Mouse (Mus musculus) neural tube, embryonic 14.5 days (tissue): ENCODE measurements around the gene Edaradd. TPM values are rescaled to one million over a fixed set of nuclear protein-coding genes. Genes with fewer than 3 reads are reported as not detected.

Source experiments
- ATAC-seq: fragments of 200-750 bp; cut with Nextera tagmentation; 2 replicates; pipeline ENCODE4 v1.8.0; 2017; ENCODE audit warnings: low read depth, mild to moderate bottlenecking, moderate TSS enrichment, moderate library complexity
- H3K27ac ChIP-seq: fragments of 300-500 bp; sonication (generic); 2 replicates; pipeline ENCODE4 v1.5.1; 2014; ENCODE audit warnings: low read depth, mild to moderate bottlenecking, control low read depth, low read length, moderate library complexity, mixed read lengths
- H3K27me3 ChIP-seq: fragments of 300-500 bp; sonication (generic); 2 replicates; pipeline ENCODE4 v1.6.1; 2014; ENCODE audit warnings: low read length; ENCODE audit not compliant: control insufficient read depth, insufficient read depth
- H3K36me3 ChIP-seq: fragments of 300-500 bp; sonication (generic); 2 replicates; pipeline ENCODE4 v1.6.1; 2014; ENCODE audit warnings: low read length, mixed read lengths; ENCODE audit not compliant: control insufficient read depth, insufficient read depth
- H3K4me1 ChIP-seq: fragments of 300-500 bp; sonication (generic); 2 replicates; pipeline ENCODE4 v1.6.1; 2014; ENCODE audit warnings: low read length; ENCODE audit not compliant: control insufficient read depth, insufficient read depth
- H3K4me2 ChIP-seq: fragments of 300-500 bp; sonication (generic); 2 replicates; pipeline ENCODE4 v1.6.1; 2014; ENCODE audit warnings: mild to moderate bottlenecking, low read depth, low read length, control low read depth
- H3K4me3 ChIP-seq: fragments of 300-500 bp; sonication (generic); 2 replicates; pipeline ENCODE4 v1.5.1; 2014; ENCODE audit warnings: low read depth, low read length, control low read depth, mixed read lengths
- H3K9ac ChIP-seq: fragments of 300-500 bp; sonication (generic); replicated peaks from 2 replicates; pipeline ENCODE4 v1.6.1; 2014; ENCODE audit warnings: low read depth, mild to moderate bottlenecking, control low read depth, low read length, mixed read lengths
- H3K9me3 ChIP-seq: fragments of 300-500 bp; sonication (generic); 2 replicates; pipeline ENCODE4 v1.6.1; 2016; ENCODE audit warnings: low read length; ENCODE audit not compliant: control insufficient read depth
- WGBS: fragments of 180-500 bp; shearing (Covaris S2); extraction: QIAGEN DNeasy Blood & Tissue Kit; methylation state at CpG from one replicate; pipeline ENCODE4 v1.1.7; 2014; 5-methylcytosine and 5-hydroxymethylcytosine counted together
- polyA plus RNA-seq: library from polyadenylated mRNA; unstranded; fragments of >200 nt; fragmentation: Nextera tagmentation; extraction: Ambion mirVana; gene quantifications from 2 replicates; pipeline ENCODE4 v1.2.1, GENCODE M21; 2014

The Edaradd gene
- polyA plus RNA-seq, 1 experiment from 2014 or later: 1.6 TPM

GRCm38 (mm10) chr13:12525678-12526077 is 5.4 kb upstream of the Edaradd start:
- Histone ChIP-seq H3K36me3 (no peaks in the 10 kb centered on the region), H3K4me3 (no peak overlapping the region), H3K4me2 (no peak overlapping the region), H3K9ac (no peak overlapping the region), H3K9me3 (no peaks in the 10 kb centered on the region), H3K27me3 (peaks cover 3% of the 10 kb centered on the region; the same call in 1 of the 2 replicates), H3K27ac (no peak overlapping the region), H3K4me1 (no peaks in the 10 kb centered on the region)
- ATAC-seq: no peak
- 87% methylated on average over 4 of the region's 4 CpGs for WGBS

- Histone ChIP-seq H3K27ac (no peak overlapping the region), H3K36me3 (no peaks in the 10 kb centered on the region), H3K27me3 (peaks cover 3% of the 10 kb centered on the region; the same call in 1 of the 2 replicates), H3K9ac (no peak overlapping the region), H3K9me3 (no peaks in the 10 kb centered on the region), H3K4me3 (no peak overlapping the region), H3K4me1 (no peaks in the 10 kb centered on the region), H3K4me2 (no peak overlapping the region)
- ATAC-seq: no peak
These were observed 2.1 kb upstream of the Edaradd start for GRCm38 (mm10) chr13:12522346-12522745.

- peak overlapping the region; percentile 32; the same call in 1 of the 2 replicates for H3K9ac ChIP-seq
- no peak overlapping the region for H3K27ac ChIP-seq
- no peaks in the 10 kb centered on the region for H3K4me1 ChIP-seq
- 3% methylated on average over 18 of the region's 18 CpGs for WGBS
- H3K36me3 ChIP-seq: no peaks in the 10 kb centered on the region
- peak; percentile 68 for ATAC-seq
- peaks cover 3% of the 10 kb centered on the region; the same call in 1 of the 2 replicates for H3K27me3 ChIP-seq
- peak overlapping the region; percentile 49 for H3K4me3 ChIP-seq
- H3K9me3 ChIP-seq: no peaks in the 10 kb centered on the region
- peak overlapping the region; percentile 98 for H3K4me2 ChIP-seq
These were observed 867 bp downstream of the Edaradd start for GRCm38 (mm10) chr13:12519371-12519770.

GRCm38 (mm10) chr13:12511189-12511965 is 8.9 kb downstream of the Edaradd start:
- H3K4me1 ChIP-seq: no peaks in the 10 kb centered on the region
- no peaks in the 10 kb centered on the region for H3K36me3 ChIP-seq
- H3K4me3 ChIP-seq: no peak overlapping the region
- H3K9ac ChIP-seq: no peak overlapping the region
- H3K27ac ChIP-seq: no peak overlapping the region
- no peaks in the 10 kb centered on the region for H3K9me3 ChIP-seq
- H3K27me3 ChIP-seq: no peaks in the 10 kb centered on the region
- no peak overlapping the region for H3K4me2 ChIP-seq
- no peak for ATAC-seq
- 75% methylated on average over 9 of the region's 9 CpGs for WGBS

GRCm38 (mm10) chr13:12510032-12510431 is 10.2 kb downstream of the Edaradd start:
- Histone ChIP-seq H3K4me1 (no peaks in the 10 kb centered on the region), H3K27me3 (no peaks in the 10 kb centered on the region), H3K36me3 (no peaks in the 10 kb centered on the region), H3K4me3 (no peak overlapping the region), H3K9ac (no peak overlapping the region), H3K4me2 (no peak overlapping the region), H3K9me3 (no peaks in the 10 kb centered on the region), H3K27ac (no peak overlapping the region)
- no peak for ATAC-seq
- WGBS: 91% methylated on average over 6 of the region's 6 CpGs

- Histone ChIP-seq H3K4me3 (no peak overlapping the region), H3K9ac (no peak overlapping the region), H3K4me1 (no peaks in the 10 kb centered on the region), H3K4me2 (no peak overlapping the region), H3K9me3 (no peaks in the 10 kb centered on the region), H3K36me3 (no peaks in the 10 kb centered on the region), H3K27ac (no peak overlapping the region), H3K27me3 (no peaks in the 10 kb centered on the region)
- ATAC-seq: no peak
- 88% methylated on average over 6 of the region's 6 CpGs for WGBS
These were observed 12.8 kb downstream of the Edaradd start for GRCm38 (mm10) chr13:12507426-12507825.

- ATAC-seq: no peak
- Histone ChIP-seq H3K4me3 (no peak overlapping the region), H3K4me1 (no peaks in the 10 kb centered on the region), H3K9me3 (no peaks in the 10 kb centered on the region), H3K36me3 (no peaks in the 10 kb centered on the region), H3K9ac (no peak overlapping the region), H3K4me2 (no peak overlapping the region), H3K27ac (no peak overlapping the region), H3K27me3 (no peaks in the 10 kb centered on the region)
- WGBS: 80% methylated on average over 3 of the region's 3 CpGs
These were observed 14.9 kb downstream of the Edaradd start for GRCm38 (mm10) chr13:12505359-12505758.

GRCm38 (mm10) chr13:12503238-12503751 is 16.9 kb downstream of the Edaradd start:
- Histone ChIP-seq H3K36me3 (no peaks in the 10 kb centered on the region), H3K4me2 (no peak overlapping the region), H3K27ac (no peak overlapping the region), H3K9me3 (no peaks in the 10 kb centered on the region), H3K9ac (no peak overlapping the region), H3K27me3 (no peaks in the 10 kb centered on the region), H3K4me1 (no peaks in the 10 kb centered on the region), H3K4me3 (no peak overlapping the region)
- ATAC-seq: peak; percentile 90
- 13% methylated on average over 11 of the region's 11 CpGs for WGBS

- no peaks in the 10 kb centered on the region for H3K27me3 ChIP-seq
- H3K9ac ChIP-seq: no peak overlapping the region
- H3K4me2 ChIP-seq: no peak overlapping the region
- H3K9me3 ChIP-seq: no peaks in the 10 kb centered on the region
- ATAC-seq: no peak; the same call in 1 of the 2 replicates
- H3K27ac ChIP-seq: no peak overlapping the region
- H3K4me1 ChIP-seq: no peaks in the 10 kb centered on the region
- no peaks in the 10 kb centered on the region for H3K36me3 ChIP-seq
- no peak overlapping the region for H3K4me3 ChIP-seq
- WGBS: 27% methylated on average over 4 of the region's 4 CpGs
These were observed 17.5 kb downstream of the Edaradd start for GRCm38 (mm10) chr13:12502665-12503237.
